Mouse (Mus musculus): ENCODE results near the gene Ptprg. TPM values are rescaled to one million over a fixed set of nuclear protein-coding genes. Genes with fewer than 3 reads are reported as not detected.

Ptprg gene
- polyA plus RNA-seq, 1 experiment from 2014 or later = 26.5 TPM

- Histone ChIP-seq H3K9ac (ENCODE audit: low read length) (no peak overlapping the region), H3K36me3 (ENCODE audit: control insufficient read depth, insufficient read depth, low read length) (no peaks in the 10 kb centered on the region), H3K27ac (ENCODE audit: low read length) (no peak overlapping the region), H3K27me3 (ENCODE audit: control insufficient read depth, insufficient read depth, low read depth, low read length) (no peaks in the 10 kb centered on the region), H3K9me3 (ENCODE audit: control insufficient read depth, low read length) (no peaks in the 10 kb centered on the region), H3K4me2 (ENCODE audit: low read depth, low read length) (no peak overlapping the region), H3K4me3 (ENCODE audit: low read length) (no peak overlapping the region), H3K4me1 (replicated peaks; ENCODE audit: control insufficient read depth, insufficient read depth, low read length) (peaks cover 16% of the 10 kb centered on the region)
- WGBS = 73% methylated on average over 4 of the region's 4 CpGs
- ATAC-seq (ENCODE audit: low read depth) = no peak
Observed at GRCm38 (mm10) chr14:11561397-11561796, 8.1 kb downstream of the Ptprg start.

- no peak overlapping the region for H3K4me3 ChIP-seq (ENCODE audit: low read length)
- H3K36me3 ChIP-seq (ENCODE audit: control insufficient read depth, insufficient read depth, low read length) = no peaks in the 10 kb centered on the region
- no peak overlapping the region for H3K9ac ChIP-seq (ENCODE audit: low read length)
- H3K9me3 ChIP-seq (ENCODE audit: control insufficient read depth, low read length) = no peaks in the 10 kb centered on the region
- WGBS = 81% methylated on average over 2 of the region's 2 CpGs
- no peak for ATAC-seq (ENCODE audit: low read depth)
- H3K4me1 ChIP-seq (replicated peaks; ENCODE audit: control insufficient read depth, insufficient read depth, low read length) = peaks cover 10% of the 10 kb centered on the region
- H3K27me3 ChIP-seq (ENCODE audit: control insufficient read depth, insufficient read depth, low read depth, low read length) = no peaks in the 10 kb centered on the region
- H3K4me2 ChIP-seq (ENCODE audit: low read depth, low read length) = no peak overlapping the region
- no peak overlapping the region for H3K27ac ChIP-seq (ENCODE audit: low read length)
Observed at GRCm38 (mm10) chr14:11562870-11563269, 9.5 kb downstream of the Ptprg start.

- 91% methylated on average over 5 of the region's 5 CpGs for WGBS
- no peak overlapping the region for H3K4me3 ChIP-seq (ENCODE audit: low read length)
- no peak for ATAC-seq (ENCODE audit: low read depth)
- no peaks in the 10 kb centered on the region for H3K9me3 ChIP-seq (ENCODE audit: control insufficient read depth, low read length)
- H3K27me3 ChIP-seq (ENCODE audit: control insufficient read depth, insufficient read depth, low read depth, low read length) = no peaks in the 10 kb centered on the region
- H3K4me2 ChIP-seq (ENCODE audit: low read depth, low read length) = no peak overlapping the region
- H3K36me3 ChIP-seq (ENCODE audit: control insufficient read depth, insufficient read depth, low read length) = no peaks in the 10 kb centered on the region
- H3K27ac ChIP-seq (ENCODE audit: low read length) = no peak overlapping the region
- H3K9ac ChIP-seq (ENCODE audit: low read length) = no peak overlapping the region
- H3K4me1 ChIP-seq (replicated peaks; ENCODE audit: control insufficient read depth, insufficient read depth, low read length) = peaks cover 10% of the 10 kb centered on the region
Observed at GRCm38 (mm10) chr14:11563656-11564055, 10.3 kb downstream of the Ptprg start.

- 58% methylated on average over 3 of the region's 3 CpGs for WGBS
Observed at GRCm38 (mm10) chr14:11564456-11564855, 11.1 kb downstream of the Ptprg start.

GRCm38 (mm10) chr14:11565283-11565682, 12.0 kb downstream of the Ptprg start:
- H3K4me2 ChIP-seq (ENCODE audit: low read depth, low read length) = no peak overlapping the region
- no peaks in the 10 kb centered on the region for H3K9me3 ChIP-seq (ENCODE audit: control insufficient read depth, low read length)
- no peak for ATAC-seq (ENCODE audit: low read depth)
- no peaks in the 10 kb centered on the region for H3K27me3 ChIP-seq (ENCODE audit: control insufficient read depth, insufficient read depth, low read depth, low read length)
- no peaks in the 10 kb centered on the region for H3K36me3 ChIP-seq (ENCODE audit: control insufficient read depth, insufficient read depth, low read length)
- 96% methylated on average over 3 of the region's 3 CpGs for WGBS
- H3K9ac ChIP-seq (ENCODE audit: low read length) = no peak overlapping the region
- H3K4me3 ChIP-seq (ENCODE audit: low read length) = no peak overlapping the region
- no peak overlapping the region for H3K27ac ChIP-seq (ENCODE audit: low read length)
- H3K4me1 ChIP-seq (replicated peaks; ENCODE audit: control insufficient read depth, insufficient read depth, low read length) = peaks cover 8% of the 10 kb centered on the region

More at GRCm38 (mm10) chr14:11564456-11564855, 11.1 kb downstream of the Ptprg start:
- no peaks in the 10 kb centered on the region for H3K36me3 ChIP-seq (ENCODE audit: control insufficient read depth, insufficient read depth, low read length)
- no peak overlapping the region for H3K27ac ChIP-seq (ENCODE audit: low read length)
- H3K9me3 ChIP-seq (ENCODE audit: control insufficient read depth, low read length) = no peaks in the 10 kb centered on the region
- H3K4me3 ChIP-seq (ENCODE audit: low read length) = no peak overlapping the region
- no peak for ATAC-seq (ENCODE audit: low read depth)
- H3K9ac ChIP-seq (ENCODE audit: low read length) = no peak overlapping the region
- H3K4me1 ChIP-seq (replicated peaks; ENCODE audit: control insufficient read depth, insufficient read depth, low read length) = peaks cover 10% of the 10 kb centered on the region
- H3K27me3 ChIP-seq (ENCODE audit: control insufficient read depth, insufficient read depth, low read depth, low read length) = no peaks in the 10 kb centered on the region
- no peak overlapping the region for H3K4me2 ChIP-seq (ENCODE audit: low read depth, low read length)

- Histone ChIP-seq H3K4me1 (replicated peaks; ENCODE audit: control insufficient read depth, insufficient read depth, low read length) (0 out of 2 replicates have a peak, but pooled peaks cover 2% of the 10 kb centered on the region), H3K9ac (ENCODE audit: low read length) (no peak overlapping the region), H3K9me3 (ENCODE audit: control insufficient read depth, low read length) (no peaks in the 10 kb centered on the region), H3K36me3 (ENCODE audit: control insufficient read depth, insufficient read depth, low read length) (no peaks in the 10 kb centered on the region), H3K27ac (ENCODE audit: low read length) (no peak overlapping the region), H3K4me3 (ENCODE audit: low read length) (no peak overlapping the region), H3K27me3 (ENCODE audit: control insufficient read depth, insufficient read depth, low read depth, low read length) (no peaks in the 10 kb centered on the region), H3K4me2 (ENCODE audit: low read depth, low read length) (no peak overlapping the region)
- 54% methylated on average over 2 of the region's 2 CpGs for WGBS
- no peak for ATAC-seq (ENCODE audit: low read depth)
Observed at GRCm38 (mm10) chr14:11569734-11570133, 16.4 kb downstream of the Ptprg start.

GRCm38 (mm10) chr14:11571766-11572394, 18.5 kb downstream of the Ptprg start:
- Histone ChIP-seq H3K9me3 (ENCODE audit: control insufficient read depth, low read length) (no peaks in the 10 kb centered on the region), H3K4me2 (ENCODE audit: low read depth, low read length) (no peak overlapping the region), H3K9ac (ENCODE audit: low read length) (no peak overlapping the region), H3K4me3 (ENCODE audit: low read length) (no peak overlapping the region), H3K27ac (ENCODE audit: low read length) (no peak overlapping the region), H3K36me3 (ENCODE audit: control insufficient read depth, insufficient read depth, low read length) (no peaks in the 10 kb centered on the region), H3K27me3 (ENCODE audit: control insufficient read depth, insufficient read depth, low read depth, low read length) (no peaks in the 10 kb centered on the region), H3K4me1 (replicated peaks; ENCODE audit: control insufficient read depth, insufficient read depth, low read length) (0 out of 2 replicates have a peak, but pooled peaks cover 2% of the 10 kb centered on the region)
- WGBS = 58% methylated on average over 11 of the region's 11 CpGs
- ATAC-seq (ENCODE audit: low read depth) = no peak

GRCm38 (mm10) chr14:11572395-11572784, 19.1 kb downstream of the Ptprg start:
- H3K9me3 ChIP-seq (ENCODE audit: control insufficient read depth, low read length) = no peaks in the 10 kb centered on the region
- H3K4me2 ChIP-seq (ENCODE audit: low read depth, low read length) = no peak overlapping the region
- H3K4me1 ChIP-seq (replicated peaks; ENCODE audit: control insufficient read depth, insufficient read depth, low read length) = 0 out of 2 replicates have a peak, but pooled peaks cover 2% of the 10 kb centered on the region
- no peak for ATAC-seq (ENCODE audit: low read depth)
- no peak overlapping the region for H3K27ac ChIP-seq (ENCODE audit: low read length)
- no peaks in the 10 kb centered on the region for H3K27me3 ChIP-seq (ENCODE audit: control insufficient read depth, insufficient read depth, low read depth, low read length)
- no peaks in the 10 kb centered on the region for H3K36me3 ChIP-seq (ENCODE audit: control insufficient read depth, insufficient read depth, low read length)
- no peak overlapping the region for H3K9ac ChIP-seq (ENCODE audit: low read length)
- no peak overlapping the region for H3K4me3 ChIP-seq (ENCODE audit: low read length)
- WGBS = 84% methylated on average over 2 of the region's 2 CpGs

GRCm38 (mm10) chr14:11573710-11574109, 20.4 kb downstream of the Ptprg start:
- WGBS = 54% methylated on average over 5 of the region's 5 CpGs
- H3K9me3 ChIP-seq (ENCODE audit: control insufficient read depth, low read length) = no peaks in the 10 kb centered on the region
- H3K9ac ChIP-seq (ENCODE audit: low read length) = no peak overlapping the region
- H3K4me3 ChIP-seq (ENCODE audit: low read length) = no peak overlapping the region
- H3K4me2 ChIP-seq (ENCODE audit: low read depth, low read length) = no peak overlapping the region
- H3K4me1 ChIP-seq (replicated peaks; ENCODE audit: control insufficient read depth, insufficient read depth, low read length) = 0 out of 2 replicates have a peak, but pooled peaks cover 2% of the 10 kb centered on the region
- H3K27ac ChIP-seq (ENCODE audit: low read length) = no peak overlapping the region
- H3K27me3 ChIP-seq (ENCODE audit: control insufficient read depth, insufficient read depth, low read depth, low read length) = no peaks in the 10 kb centered on the region
- no peak for ATAC-seq (ENCODE audit: low read depth)
- H3K36me3 ChIP-seq (ENCODE audit: control insufficient read depth, insufficient read depth, low read length) = no peaks in the 10 kb centered on the region
